Mouse (Mus musculus): ENCODE results near the gene Hpse2. TPM values are rescaled to one million over a fixed set of nuclear protein-coding genes. Genes with fewer than 3 reads are reported as not detected.

The Hpse2 gene
- polyA plus RNA-seq, 1 experiment from 2014 or later: 1.1 TPM

DNA sequence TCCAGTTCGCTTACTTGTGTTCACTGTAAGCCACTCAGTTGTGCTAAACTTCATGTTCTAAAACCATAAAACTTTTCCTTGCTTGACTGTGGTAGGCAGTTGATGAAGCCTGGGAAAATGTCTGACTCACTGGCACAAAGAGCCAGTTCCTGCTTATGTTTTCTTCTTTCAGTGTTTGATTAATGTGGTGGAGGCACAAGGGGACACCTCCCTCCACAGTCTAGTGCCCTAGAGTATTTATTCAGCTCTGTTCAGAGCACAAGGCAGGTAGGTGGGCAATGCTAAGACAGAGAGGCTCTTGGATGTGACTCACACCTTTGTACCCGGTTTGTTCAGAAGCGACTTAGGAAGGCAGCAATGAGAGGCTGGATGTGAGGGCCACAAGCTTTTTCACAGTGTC lies 560.3 kb downstream of the Hpse2 start:
- no peak overlapping the region for H3K4me3 ChIP-seq (ENCODE audit: control insufficient read depth in 1 of 2, insufficient read depth in 1 of 2, low read depth in 1 of 2, low read length in 2 of 2)
- no peak overlapping the region for H3K4me2 ChIP-seq (ENCODE audit: low read length)
- no peak overlapping the region for H3K27ac ChIP-seq (replicated peaks in 1 of 2; ENCODE audit: control insufficient read depth in 1 of 2, insufficient read depth in 1 of 2, low read depth in 2 of 2, low read length in 2 of 2)
- H3K9me3 ChIP-seq (ENCODE audit: control insufficient read depth, low read length): no peaks in the 10 kb centered on the region
- H3K36me3 ChIP-seq (ENCODE audit: control insufficient read depth, insufficient read depth, low read length): no peaks in the 10 kb centered on the region
- H3K27me3 ChIP-seq (ENCODE audit: control insufficient read depth, insufficient read depth, low read length): no peaks in the 10 kb centered on the region
- H3K9ac ChIP-seq (ENCODE audit: low read length): no peak overlapping the region
- 91% methylated on average over 3 of the region's 3 CpGs for WGBS
- peaks cover 0 to 3% of the 10 kb centered on the region in 2 experiments; a peak in 1 of 4 replicates for H3K4me1 ChIP-seq (ENCODE audit: control insufficient read depth in 2 of 2, insufficient read depth in 2 of 2, low read length in 2 of 2)
- ATAC-seq (ENCODE audit: insufficient number of reproducible peaks, insufficient read depth, low FRiP score, low read depth): no peak

DNA sequence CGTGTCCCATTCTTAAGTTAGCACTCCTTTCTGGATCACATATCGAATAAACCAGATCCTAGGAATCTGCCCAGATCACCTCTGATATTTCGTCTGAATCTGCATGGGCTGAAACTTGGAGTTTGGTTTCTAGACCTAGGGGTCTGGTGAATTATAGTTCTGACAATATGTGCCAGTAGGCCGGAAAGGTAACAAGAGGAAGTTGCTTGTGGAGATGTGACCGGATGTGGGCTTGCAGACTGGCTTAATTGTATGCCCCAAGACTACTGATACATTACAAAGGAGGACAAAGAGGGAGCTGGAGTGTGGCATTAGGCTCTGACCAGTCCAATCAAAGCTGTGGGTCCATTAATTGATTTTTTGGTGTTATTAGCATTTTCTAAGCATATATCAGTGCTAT lies 568.0 kb downstream of the Hpse2 start:
- no peak overlapping the region for H3K9ac ChIP-seq (ENCODE audit: low read length)
- ATAC-seq (ENCODE audit: insufficient number of reproducible peaks, insufficient read depth, low FRiP score, low read depth): no peak
- H3K4me3 ChIP-seq (ENCODE audit: control insufficient read depth in 1 of 2, insufficient read depth in 1 of 2, low read depth in 1 of 2, low read length in 2 of 2): no peak overlapping the region
- no peaks in the 10 kb centered on the region for H3K27me3 ChIP-seq (ENCODE audit: control insufficient read depth, insufficient read depth, low read length)
- no peaks in the 10 kb centered on the region for H3K36me3 ChIP-seq (ENCODE audit: control insufficient read depth, insufficient read depth, low read length)
- H3K4me1 ChIP-seq (ENCODE audit: control insufficient read depth in 2 of 2, insufficient read depth in 2 of 2, low read length in 2 of 2): no peaks in the 10 kb centered on the region
- H3K4me2 ChIP-seq (ENCODE audit: low read length): no peak overlapping the region
- WGBS: 86% methylated on average over 5 of the region's 5 CpGs
- H3K27ac ChIP-seq (replicated peaks in 1 of 2; ENCODE audit: control insufficient read depth in 1 of 2, insufficient read depth in 1 of 2, low read depth in 2 of 2, low read length in 2 of 2): no peak overlapping the region
- H3K9me3 ChIP-seq (ENCODE audit: control insufficient read depth, low read length): no peaks in the 10 kb centered on the region

DNA sequence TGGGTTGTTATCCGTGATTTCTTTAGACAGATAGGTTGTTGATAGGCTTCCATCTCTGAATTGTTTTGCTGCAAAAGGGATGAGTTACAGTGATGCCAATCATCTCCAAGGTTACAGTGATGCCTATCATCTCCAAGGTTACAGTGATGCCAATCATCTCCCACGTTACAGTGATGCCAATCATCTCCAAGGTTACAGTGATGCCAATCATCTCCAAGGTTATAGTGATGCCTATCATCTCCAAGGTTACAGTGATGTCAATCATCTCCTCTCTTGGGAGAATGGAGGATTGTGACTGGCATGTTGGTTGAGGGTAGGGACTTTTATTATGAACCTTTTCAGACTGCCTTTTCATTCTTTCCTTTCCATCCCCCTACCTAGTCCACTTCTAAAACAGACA lies 570.4 kb downstream of the Hpse2 start:
- H3K4me2 ChIP-seq (ENCODE audit: low read length): no peak overlapping the region
- no peak overlapping the region for H3K27ac ChIP-seq (replicated peaks in 1 of 2; ENCODE audit: control insufficient read depth in 1 of 2, insufficient read depth in 1 of 2, low read depth in 2 of 2, low read length in 2 of 2)
- no peaks in the 10 kb centered on the region for H3K36me3 ChIP-seq (ENCODE audit: control insufficient read depth, insufficient read depth, low read length)
- ATAC-seq (ENCODE audit: insufficient number of reproducible peaks, insufficient read depth, low FRiP score, low read depth): no peak
- H3K9ac ChIP-seq (ENCODE audit: low read length): no peak overlapping the region
- H3K4me1 ChIP-seq (ENCODE audit: control insufficient read depth in 2 of 2, insufficient read depth in 2 of 2, low read length in 2 of 2): no peaks in the 10 kb centered on the region
- H3K9me3 ChIP-seq (ENCODE audit: control insufficient read depth, low read length): no peaks in the 10 kb centered on the region
- 59% methylated on average over 2 of the region's 2 CpGs for WGBS
- H3K27me3 ChIP-seq (ENCODE audit: control insufficient read depth, insufficient read depth, low read length): no peaks in the 10 kb centered on the region
- H3K4me3 ChIP-seq (ENCODE audit: control insufficient read depth in 1 of 2, insufficient read depth in 1 of 2, low read depth in 1 of 2, low read length in 2 of 2): no peak overlapping the region

DNA sequence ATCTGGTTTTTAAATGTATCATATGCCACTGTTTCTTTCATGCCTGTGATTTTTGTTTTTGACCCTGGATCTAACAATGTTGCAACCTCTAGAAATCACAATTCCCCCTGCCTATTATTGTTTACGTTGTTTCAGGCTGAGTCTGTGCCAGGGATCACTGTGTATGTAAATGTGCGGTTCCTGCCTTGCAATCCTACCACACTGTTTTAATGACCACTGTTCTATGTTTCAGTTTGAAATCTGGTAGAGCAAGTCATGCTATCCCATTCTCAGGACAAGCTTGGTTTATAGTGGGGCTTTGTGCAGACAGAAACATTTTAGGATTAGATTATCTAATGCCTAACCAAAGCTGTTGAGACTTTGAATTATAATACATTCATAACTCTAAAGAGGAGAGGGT lies 571.9 kb downstream of the Hpse2 start:
- H3K36me3 ChIP-seq (ENCODE audit: control insufficient read depth, insufficient read depth, low read length): no peaks in the 10 kb centered on the region
- H3K4me2 ChIP-seq (ENCODE audit: low read length): no peak overlapping the region
- H3K9ac ChIP-seq (ENCODE audit: low read length): no peak overlapping the region
- WGBS: 86% methylated on average over 2 of the region's 2 CpGs
- peaks cover 4% of the 10 kb centered on the region in 2 experiments; a peak in 2 of 4 replicates for H3K4me1 ChIP-seq (ENCODE audit: control insufficient read depth in 2 of 2, insufficient read depth in 2 of 2, low read length in 2 of 2)
- H3K27ac ChIP-seq (replicated peaks in 1 of 2; ENCODE audit: control insufficient read depth in 1 of 2, insufficient read depth in 1 of 2, low read depth in 2 of 2, low read length in 2 of 2): no peak overlapping the region
- H3K4me3 ChIP-seq (ENCODE audit: control insufficient read depth in 1 of 2, insufficient read depth in 1 of 2, low read depth in 1 of 2, low read length in 2 of 2): no peak overlapping the region
- no peak for ATAC-seq (ENCODE audit: insufficient number of reproducible peaks, insufficient read depth, low FRiP score, low read depth)
- no peaks in the 10 kb centered on the region for H3K9me3 ChIP-seq (ENCODE audit: control insufficient read depth, low read length)
- H3K27me3 ChIP-seq (ENCODE audit: control insufficient read depth, insufficient read depth, low read length): no peaks in the 10 kb centered on the region

DNA sequence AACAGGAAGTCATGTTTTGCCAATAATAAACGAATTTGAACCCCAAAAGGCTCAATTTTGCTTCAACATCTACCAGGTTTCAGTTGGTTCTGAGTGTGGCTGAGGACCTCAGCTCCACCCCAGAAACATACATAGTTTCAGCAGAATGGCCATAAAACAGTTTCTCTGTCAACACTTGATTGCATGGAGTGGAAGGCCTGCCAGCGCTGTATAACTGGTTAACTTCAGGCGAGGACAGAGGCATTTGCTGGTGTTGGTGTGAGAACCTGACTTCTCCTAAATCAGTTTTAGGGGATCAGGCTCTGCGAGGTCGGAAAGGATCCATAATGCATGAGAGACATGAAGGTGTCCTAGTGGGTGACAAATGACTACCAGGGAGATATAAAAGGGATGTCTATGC lies 578.0 kb downstream of the Hpse2 start:
- H3K9me3 ChIP-seq (ENCODE audit: control insufficient read depth, low read length): no peaks in the 10 kb centered on the region
- H3K4me1 ChIP-seq (ENCODE audit: control insufficient read depth in 2 of 2, insufficient read depth in 2 of 2, low read length in 2 of 2): peaks cover 4% of the 10 kb centered on the region in 2 experiments; a peak in 2 of 4 replicates
- H3K36me3 ChIP-seq (ENCODE audit: control insufficient read depth, insufficient read depth, low read length): no peaks in the 10 kb centered on the region
- H3K27me3 ChIP-seq (ENCODE audit: control insufficient read depth, insufficient read depth, low read length): no peaks in the 10 kb centered on the region
- no peak for ATAC-seq (ENCODE audit: insufficient number of reproducible peaks, insufficient read depth, low FRiP score, low read depth)
- H3K9ac ChIP-seq (ENCODE audit: low read length): no peak overlapping the region
- H3K4me3 ChIP-seq (ENCODE audit: control insufficient read depth in 1 of 2, insufficient read depth in 1 of 2, low read depth in 1 of 2, low read length in 2 of 2): no peak overlapping the region
- no peak overlapping the region for H3K4me2 ChIP-seq (ENCODE audit: low read length)
- no peak overlapping the region for H3K27ac ChIP-seq (replicated peaks in 1 of 2; ENCODE audit: control insufficient read depth in 1 of 2, insufficient read depth in 1 of 2, low read depth in 2 of 2, low read length in 2 of 2)
- WGBS: 62% methylated on average over 5 of the region's 5 CpGs

DNA sequence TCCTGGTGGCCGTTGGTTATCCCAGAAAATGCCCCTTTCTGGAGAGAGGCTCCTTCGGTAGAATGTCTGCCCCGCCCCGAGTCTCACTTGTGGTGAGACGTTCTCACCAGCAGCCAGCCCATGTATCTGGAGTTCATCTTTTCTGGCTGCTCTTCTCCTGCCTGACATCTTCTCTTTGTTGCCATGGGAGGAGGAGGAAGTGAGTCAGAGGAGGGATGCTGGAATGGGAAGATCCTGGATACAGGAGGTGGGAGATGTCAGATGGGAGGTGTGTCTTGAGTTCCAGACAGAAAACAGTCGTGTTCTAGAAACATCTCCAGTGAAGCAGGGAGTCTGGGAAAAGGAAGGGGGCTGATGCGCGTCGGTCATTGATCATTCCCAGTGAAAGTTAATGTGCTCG lies 578.7 kb downstream of the Hpse2 start:
- Histone ChIP-seq H3K4me3 (ENCODE audit: control insufficient read depth in 1 of 2, insufficient read depth in 1 of 2, low read depth in 1 of 2, low read length in 2 of 2) (no peak overlapping the region), H3K36me3 (ENCODE audit: control insufficient read depth, insufficient read depth, low read length) (no peaks in the 10 kb centered on the region), H3K27ac (replicated peaks in 1 of 2; ENCODE audit: control insufficient read depth in 1 of 2, insufficient read depth in 1 of 2, low read depth in 2 of 2, low read length in 2 of 2) (no peak overlapping the region), H3K27me3 (ENCODE audit: control insufficient read depth, insufficient read depth, low read length) (no peaks in the 10 kb centered on the region), H3K4me1 (ENCODE audit: control insufficient read depth in 2 of 2, insufficient read depth in 2 of 2, low read length in 2 of 2) (peaks cover 4% of the 10 kb centered on the region in 2 experiments; a peak in 2 of 4 replicates), H3K9ac (ENCODE audit: low read length) (no peak overlapping the region), H3K9me3 (ENCODE audit: control insufficient read depth, low read length) (no peaks in the 10 kb centered on the region), H3K4me2 (ENCODE audit: low read length) (no peak overlapping the region)
- WGBS: 70% methylated on average over 10 of the region's 10 CpGs
- no peak for ATAC-seq (ENCODE audit: insufficient number of reproducible peaks, insufficient read depth, low FRiP score, low read depth)

DNA sequence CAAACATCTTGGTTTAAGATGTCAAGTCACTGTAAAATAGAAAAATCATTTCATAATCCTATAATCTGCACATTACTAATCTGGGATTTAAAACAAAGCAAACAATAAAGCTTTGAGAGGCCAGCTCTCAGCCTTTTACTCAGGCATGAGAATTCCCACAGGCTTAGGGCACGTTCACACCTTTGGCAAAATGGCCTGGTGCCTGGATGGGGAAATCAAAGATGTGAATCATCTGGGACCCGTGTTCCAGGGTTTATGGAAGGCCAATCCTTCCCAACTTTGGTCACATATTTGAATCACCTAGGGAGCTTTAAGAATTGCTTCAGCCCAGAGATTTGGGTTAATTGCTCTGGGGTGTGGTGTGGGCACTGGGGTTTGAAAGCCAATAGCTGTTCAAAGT lies 590.3 kb downstream of the Hpse2 start:
- Histone ChIP-seq H3K4me3 (ENCODE audit: control insufficient read depth in 1 of 2, insufficient read depth in 1 of 2, low read depth in 1 of 2, low read length in 2 of 2) (no peak overlapping the region), H3K4me1 (ENCODE audit: control insufficient read depth in 2 of 2, insufficient read depth in 2 of 2, low read length in 2 of 2) (peaks cover 2 to 4% of the 10 kb centered on the region in 2 experiments; a peak in 2 of 4 replicates), H3K36me3 (ENCODE audit: control insufficient read depth, insufficient read depth, low read length) (no peaks in the 10 kb centered on the region), H3K9ac (ENCODE audit: low read length) (no peak overlapping the region), H3K27me3 (ENCODE audit: control insufficient read depth, insufficient read depth, low read length) (peaks cover 4% of the 10 kb centered on the region; the same call in 1 of the 2 replicates), H3K9me3 (ENCODE audit: control insufficient read depth, low read length) (no peaks in the 10 kb centered on the region), H3K27ac (replicated peaks in 1 of 2; ENCODE audit: control insufficient read depth in 1 of 2, insufficient read depth in 1 of 2, low read depth in 2 of 2, low read length in 2 of 2) (no peak overlapping the region), H3K4me2 (ENCODE audit: low read length) (no peak overlapping the region)
- no peak for ATAC-seq (ENCODE audit: insufficient number of reproducible peaks, insufficient read depth, low FRiP score, low read depth)
- WGBS: 67% methylated on average over 2 of the region's 2 CpGs

DNA sequence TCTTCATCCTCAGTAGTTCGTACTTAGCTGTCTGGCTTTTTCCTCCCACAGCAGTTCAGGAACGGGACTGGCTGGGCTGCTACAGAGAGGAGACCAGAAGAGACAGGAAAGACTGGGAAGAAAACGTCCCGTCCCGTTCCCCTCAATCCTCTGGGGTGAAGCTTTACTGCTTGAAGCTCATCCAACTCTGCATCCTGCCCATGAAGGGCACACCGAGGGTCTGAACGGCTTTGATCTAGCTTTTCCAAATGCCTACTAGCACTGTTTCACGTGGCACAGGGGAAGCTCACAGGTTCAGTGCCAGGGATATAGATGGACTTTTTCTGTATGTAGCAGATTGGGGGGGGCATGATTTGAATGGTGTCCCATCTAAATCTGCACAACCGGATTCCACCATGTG lies 592.4 kb downstream of the Hpse2 start:
- peaks cover 2 to 4% of the 10 kb centered on the region in 2 experiments; a peak in 2 of 4 replicates for H3K4me1 ChIP-seq (ENCODE audit: control insufficient read depth in 2 of 2, insufficient read depth in 2 of 2, low read length in 2 of 2)
- no peaks in the 10 kb centered on the region for H3K36me3 ChIP-seq (ENCODE audit: control insufficient read depth, insufficient read depth, low read length)
- peak overlapping the region in 1 of 2 experiments; percentile 46; a peak in 2 of 4 replicates for H3K4me3 ChIP-seq (ENCODE audit: control insufficient read depth in 1 of 2, insufficient read depth in 1 of 2, low read depth in 1 of 2, low read length in 2 of 2)
- no peak overlapping the region for H3K27ac ChIP-seq (replicated peaks in 1 of 2; ENCODE audit: control insufficient read depth in 1 of 2, insufficient read depth in 1 of 2, low read depth in 2 of 2, low read length in 2 of 2)
- peak overlapping the region; percentile 48 for H3K9ac ChIP-seq (ENCODE audit: low read length)
- ATAC-seq (ENCODE audit: insufficient number of reproducible peaks, insufficient read depth, low FRiP score, low read depth): no peak
- 38% methylated on average over 9 of the region's 9 CpGs for WGBS
- H3K27me3 ChIP-seq (ENCODE audit: control insufficient read depth, insufficient read depth, low read length): peaks cover 4% of the 10 kb centered on the region; the same call in 1 of the 2 replicates
- no peaks in the 10 kb centered on the region for H3K9me3 ChIP-seq (ENCODE audit: control insufficient read depth, low read length)
- peak overlapping the region; percentile 78 for H3K4me2 ChIP-seq (ENCODE audit: low read length)
